Mouse (Mus musculus) T-helper 1 cell (primary cell): Measurements from ENCODE around the gene Macrod2.

Experiments
- in situ Hi-C: fragments of 300-600 bp; cut with MboI, MseI; formaldehyde crosslinking; loops from one replicate; pipeline ENCODE4 v1.15.1; 2025; ENCODE audit warnings: high pct_unique_total_duplicates

Gene Macrod2

GRCm38 (mm10) chr2:141292847-141293246 lies 897.7 kb downstream of the Macrod2 start:
- in situ Hi-C loops: no loop called here

- in situ Hi-C loops: no loop called here
Observed at GRCm38 (mm10) chr2:141299168-141299567, 904.1 kb downstream of the Macrod2 start.

DNA sequence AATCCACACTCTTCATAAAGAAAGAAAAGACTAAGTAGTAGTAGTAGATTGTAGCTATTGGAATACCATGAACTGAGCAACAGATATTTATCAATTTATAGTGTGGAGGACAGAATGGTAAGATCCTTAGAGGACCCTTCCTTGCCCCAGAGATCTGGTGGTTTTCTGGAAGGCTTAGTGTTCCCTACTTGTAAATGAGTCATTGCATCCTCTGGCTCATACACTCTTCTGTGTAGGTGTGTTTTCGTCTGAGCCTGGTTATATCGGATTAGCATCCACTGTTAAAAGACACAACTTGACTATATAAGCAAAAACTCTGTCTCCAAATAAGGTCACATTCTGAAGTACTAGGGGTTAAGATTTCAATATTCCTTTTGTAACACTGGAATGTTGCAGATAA lies 905.9 kb downstream of the Macrod2 start:
- in situ Hi-C loops: no loop called here

- in situ Hi-C loops: no loop called here
Observed at GRCm38 (mm10) chr2:141308406-141308805, 913.3 kb downstream of the Macrod2 start.

DNA sequence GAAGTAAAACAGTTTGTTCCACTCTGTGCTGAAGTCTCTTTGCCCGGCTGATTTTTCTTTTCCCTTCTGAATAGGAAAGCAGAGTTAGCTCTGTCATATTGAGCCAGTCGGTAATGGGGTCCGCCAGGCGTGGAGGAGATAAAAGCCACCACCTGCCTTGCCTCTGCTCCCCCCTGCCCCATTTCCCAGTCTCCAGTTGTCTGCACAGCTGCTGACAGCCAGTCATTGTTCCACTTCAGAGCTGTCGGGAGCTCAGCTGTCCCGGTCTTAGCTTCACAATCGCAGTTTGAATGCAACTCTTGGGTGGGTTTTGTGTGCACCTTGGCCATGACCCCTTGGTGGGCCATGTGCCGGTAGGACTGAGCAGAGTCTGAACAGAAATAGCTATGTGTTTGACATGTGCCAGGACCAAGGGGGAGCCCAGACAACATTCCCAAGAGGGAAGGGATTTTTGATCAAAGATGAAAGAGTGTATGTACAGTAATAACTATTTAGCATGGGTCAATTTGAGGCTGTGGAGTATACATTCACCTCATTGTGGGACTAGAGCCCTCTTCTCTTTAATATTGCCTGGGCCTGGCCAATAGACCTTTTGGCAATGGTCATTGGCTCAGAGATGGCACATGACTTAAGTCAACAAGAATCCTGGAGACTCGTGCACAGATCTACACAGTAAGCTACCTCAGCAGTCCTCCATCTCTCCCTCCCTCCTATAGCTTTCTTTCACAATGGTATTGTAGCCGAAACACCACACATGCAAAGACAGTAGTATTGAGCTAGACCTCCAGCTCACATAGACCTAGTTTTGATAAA lies 917.2 kb downstream of the Macrod2 start:
- in situ Hi-C loops: no loop called here

DNA sequence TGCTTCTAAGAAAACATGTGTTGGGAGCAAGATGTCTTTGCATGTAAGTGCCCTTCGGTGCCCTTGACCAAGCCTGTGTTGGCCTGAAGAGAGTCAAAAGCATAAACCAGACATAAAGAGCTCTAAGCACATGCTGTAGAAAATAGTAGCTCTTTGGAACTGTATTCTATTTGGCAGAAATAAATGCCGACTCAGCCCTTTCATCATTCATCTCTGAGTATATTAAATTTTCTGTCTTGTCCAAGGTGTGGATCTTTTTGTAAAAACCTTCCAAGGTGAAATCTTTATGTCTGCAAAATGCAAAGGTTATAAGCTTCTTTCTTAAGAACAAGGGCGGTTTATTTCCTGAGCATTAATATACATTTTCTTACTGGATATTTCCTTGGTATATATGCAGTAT lies 920.2 kb downstream of the Macrod2 start:
- in situ Hi-C loops: no loop called here

GRCm38 (mm10) chr2:141323956-141324460 lies 928.9 kb downstream of the Macrod2 start:
- in situ Hi-C loops: no loop called here

GRCm38 (mm10) chr2:141327296-141327695 lies 932.2 kb downstream of the Macrod2 start:
- in situ Hi-C loops: no loop called here

DNA sequence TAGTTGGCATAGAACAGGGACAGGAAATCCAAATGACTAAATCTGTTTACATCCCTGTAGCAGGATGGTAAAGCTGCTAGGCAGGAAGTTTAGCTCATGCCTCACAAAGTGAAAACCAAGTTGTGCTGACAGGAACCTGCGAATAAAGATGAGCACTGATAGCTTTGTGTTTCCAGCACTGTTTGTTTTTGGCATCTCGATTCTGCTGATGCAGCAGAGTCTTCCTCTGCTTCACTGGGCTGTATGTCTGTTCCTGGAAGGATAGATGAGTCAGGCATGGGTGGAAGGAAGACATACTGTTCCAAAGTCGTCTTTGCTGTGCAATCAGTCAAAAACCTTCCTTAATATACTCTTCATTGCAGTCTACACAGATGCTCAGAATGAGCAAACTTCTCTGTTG lies 942.6 kb downstream of the Macrod2 start:
- in situ Hi-C loops: no loop called here

DNA sequence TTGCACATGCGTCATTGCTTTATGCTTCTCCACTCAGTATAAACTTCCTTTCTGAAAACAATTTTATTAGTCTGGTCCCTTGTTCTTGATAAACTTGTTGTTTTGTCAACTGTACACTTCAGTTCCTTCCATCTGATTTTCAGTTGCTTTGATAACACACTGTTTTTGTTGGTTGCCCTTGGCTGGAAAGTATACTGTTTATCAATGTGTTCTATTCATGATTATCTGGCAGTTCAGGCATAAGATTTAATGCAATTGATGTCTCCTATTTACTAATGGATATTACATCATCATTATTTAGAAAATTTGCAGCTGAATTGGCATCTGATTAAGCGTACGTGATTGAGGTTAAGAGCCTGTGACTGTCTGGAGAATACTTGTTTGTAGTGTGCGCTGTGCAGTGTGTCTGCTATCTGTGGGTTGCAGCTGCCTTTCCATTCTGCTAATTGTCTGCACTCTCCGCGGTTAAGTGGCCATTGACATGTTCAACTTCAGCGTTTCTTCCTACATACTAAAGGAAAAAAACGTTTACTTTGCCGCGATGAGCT lies 949.0 kb downstream of the Macrod2 start:
- in situ Hi-C loops: no loop called here

GRCm38 (mm10) chr2:141352623-141353022 lies 957.5 kb downstream of the Macrod2 start:
- in situ Hi-C loops: no loop called here

DNA sequence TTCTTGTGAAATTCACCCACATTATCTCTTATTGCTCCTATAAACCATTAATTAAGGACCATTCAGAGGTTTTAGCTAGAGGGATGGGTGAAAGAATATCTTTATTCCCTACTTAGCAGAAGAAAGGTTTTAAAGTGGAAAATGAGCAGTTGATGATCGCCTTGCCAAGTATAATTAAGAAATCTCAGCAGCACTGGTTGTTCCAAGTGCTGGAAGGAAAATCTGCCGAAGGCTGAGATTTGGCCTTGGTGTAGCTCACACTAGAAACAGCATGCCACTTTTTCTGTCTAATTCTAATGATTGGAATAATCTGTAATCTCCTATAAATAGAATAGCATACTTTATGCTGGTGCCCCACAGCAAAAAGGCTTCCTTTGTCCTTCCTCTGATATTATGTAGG lies 993.5 kb downstream of the Macrod2 start:
- in situ Hi-C loops: no loop called here

- in situ Hi-C loops: no loop called here
Observed at GRCm38 (mm10) chr2:141391229-141391628, 996.1 kb downstream of the Macrod2 start.

DNA sequence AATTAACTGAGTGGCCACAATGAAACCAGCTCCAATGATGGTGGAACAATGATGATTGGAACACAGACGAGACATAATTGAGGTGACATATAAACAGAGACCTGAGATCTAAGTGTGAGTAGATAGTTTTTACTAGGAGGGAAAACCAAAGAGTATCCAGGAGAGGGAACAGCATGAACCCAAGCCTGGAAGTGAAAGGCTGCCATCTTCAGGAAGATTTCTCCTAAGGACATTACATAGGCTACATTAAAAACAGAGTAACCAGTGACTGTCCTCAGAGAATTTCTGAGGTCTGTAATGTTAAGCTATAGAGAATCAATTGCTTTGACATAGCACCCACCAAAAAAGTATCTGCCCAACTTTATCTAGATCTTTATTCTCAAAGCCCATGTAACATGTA lies 999.7 kb downstream of the Macrod2 start:
- in situ Hi-C loops: no loop called here

DNA sequence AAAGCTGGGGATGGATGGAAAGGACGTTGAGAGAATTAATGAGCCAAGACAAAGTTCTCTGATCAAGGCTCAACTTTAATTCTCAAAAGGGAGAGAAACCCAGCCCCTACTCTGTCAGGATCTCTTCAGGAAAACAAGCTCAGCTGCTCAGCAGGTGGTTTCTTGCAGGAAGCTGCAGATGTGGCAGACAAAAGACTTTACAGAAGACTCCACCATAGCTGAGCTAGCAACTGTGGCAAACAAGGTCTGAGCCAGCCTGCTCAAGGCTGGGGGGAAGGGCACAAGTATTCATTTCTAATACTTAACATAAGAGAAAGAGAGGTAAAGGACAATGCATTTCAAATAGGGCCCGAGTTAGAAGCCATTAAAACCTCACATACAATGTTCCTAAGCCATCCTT lies 1013.7 kb downstream of the Macrod2 start:
- in situ Hi-C loops: no loop called here

DNA sequence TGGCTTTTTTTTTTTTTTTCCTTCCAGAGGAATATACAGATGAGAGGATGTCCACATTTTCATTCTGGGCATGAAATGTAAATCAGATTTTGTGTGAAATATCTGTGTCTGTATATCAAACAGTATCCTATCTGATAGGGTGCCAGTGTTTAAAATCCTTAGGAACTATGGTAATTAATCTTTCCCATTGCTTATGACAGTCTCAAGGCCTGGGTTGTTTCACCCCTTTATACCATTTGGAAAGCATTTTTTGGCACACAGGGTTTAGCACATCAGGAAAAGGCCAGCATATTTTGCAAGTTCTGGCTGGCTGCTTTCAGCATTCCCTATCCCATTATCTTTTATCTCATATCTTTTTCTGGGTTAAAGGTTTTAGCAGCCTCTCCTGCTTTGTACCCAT lies 1021.3 kb downstream of the Macrod2 start:
- in situ Hi-C loops: no loop called here

DNA sequence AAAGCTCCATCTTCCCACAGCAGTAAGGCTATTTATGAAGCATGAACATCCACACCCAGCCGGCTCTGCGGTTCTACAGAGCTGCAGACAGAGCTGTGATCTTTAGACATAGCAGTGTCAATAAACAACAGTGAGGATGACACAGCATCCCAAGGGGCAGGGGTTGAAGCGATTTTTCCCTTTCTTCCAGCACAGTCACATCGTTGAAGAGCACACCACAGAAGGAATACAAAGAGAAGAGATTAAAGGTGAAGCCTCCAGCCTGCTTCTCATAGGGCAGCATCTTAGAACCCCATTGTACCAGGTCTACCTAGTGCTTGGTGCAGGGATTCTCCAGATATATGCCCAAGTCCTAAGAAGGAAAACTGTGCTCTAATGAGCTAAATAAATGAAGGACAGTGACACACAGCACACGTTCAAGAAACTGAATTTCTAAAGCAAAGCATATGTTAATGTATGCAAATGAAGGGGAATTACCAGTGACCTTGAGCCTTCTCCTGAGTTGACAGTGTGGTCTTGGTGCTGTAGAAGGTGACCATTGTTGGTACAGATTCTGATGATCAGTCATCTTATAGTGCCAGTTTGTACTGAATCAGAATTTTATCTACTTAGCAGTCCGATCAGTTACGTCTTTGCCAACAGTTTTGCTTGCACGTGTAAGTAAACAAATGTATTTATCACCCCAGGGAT lies 1021.9 kb downstream of the Macrod2 start:
- in situ Hi-C loops: no loop called here

GRCm38 (mm10) chr2:141419806-141420205 lies 1024.7 kb downstream of the Macrod2 start:
- in situ Hi-C loops: no loop called here

DNA sequence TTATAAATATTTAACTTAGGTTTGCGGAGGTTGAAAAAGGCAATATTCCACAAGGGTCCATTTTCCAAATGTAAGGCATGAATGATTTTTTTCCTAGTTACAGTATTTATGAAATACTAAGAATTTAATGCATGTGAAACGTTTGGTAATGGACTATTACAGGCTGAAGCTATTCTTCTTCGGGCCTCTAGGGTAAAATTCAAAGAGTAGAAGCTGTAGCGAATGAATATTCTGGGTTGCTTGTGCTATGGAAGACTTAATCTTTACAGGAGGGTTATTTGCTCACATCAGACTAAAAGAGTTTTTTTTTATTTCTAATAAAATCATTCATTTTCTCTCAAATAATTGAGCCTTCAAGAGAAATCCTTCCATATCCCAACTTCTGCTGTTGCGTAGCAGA lies 1039.0 kb downstream of the Macrod2 start:
- in situ Hi-C loops: no loop called here

DNA sequence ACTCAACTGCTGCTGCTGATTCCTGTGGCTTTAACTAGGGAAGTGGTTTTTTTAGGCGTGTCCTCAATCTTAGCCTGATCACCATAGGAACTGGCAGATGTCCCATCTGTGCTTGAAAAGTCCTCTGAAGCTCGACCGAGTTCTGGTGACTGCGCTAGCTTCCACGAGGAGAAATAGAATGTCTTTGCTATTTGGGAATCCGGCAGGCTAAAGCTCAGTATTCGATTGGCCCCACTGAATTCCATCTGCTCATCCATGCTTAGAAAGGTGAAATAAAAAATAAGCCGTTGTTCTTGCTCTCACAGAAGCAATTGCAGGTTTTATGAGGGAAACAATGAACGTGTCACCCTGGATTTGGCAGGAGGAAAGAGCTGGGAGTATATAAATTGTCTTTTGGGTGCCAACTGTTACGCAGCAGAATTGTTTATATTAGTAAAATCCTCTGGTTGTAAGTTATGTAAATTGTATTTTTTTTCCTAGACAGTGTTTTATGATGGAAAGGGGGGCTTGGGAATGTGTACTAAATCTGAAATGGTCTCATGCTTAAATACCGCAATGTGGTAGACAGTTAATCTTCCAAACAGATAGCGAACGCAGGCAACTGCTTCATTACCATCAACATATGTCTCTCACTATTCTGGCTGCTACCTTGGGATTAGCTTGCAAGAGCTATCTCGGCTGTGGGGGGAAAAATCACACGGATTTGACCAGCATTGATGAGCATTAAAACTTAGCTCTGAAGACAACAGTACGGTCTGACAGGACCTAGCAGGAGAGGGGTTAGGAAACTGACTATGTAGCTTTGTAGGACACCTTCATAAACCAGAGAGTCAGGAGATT lies 1039.8 kb downstream of the Macrod2 start:
- in situ Hi-C loops: no loop called here

DNA sequence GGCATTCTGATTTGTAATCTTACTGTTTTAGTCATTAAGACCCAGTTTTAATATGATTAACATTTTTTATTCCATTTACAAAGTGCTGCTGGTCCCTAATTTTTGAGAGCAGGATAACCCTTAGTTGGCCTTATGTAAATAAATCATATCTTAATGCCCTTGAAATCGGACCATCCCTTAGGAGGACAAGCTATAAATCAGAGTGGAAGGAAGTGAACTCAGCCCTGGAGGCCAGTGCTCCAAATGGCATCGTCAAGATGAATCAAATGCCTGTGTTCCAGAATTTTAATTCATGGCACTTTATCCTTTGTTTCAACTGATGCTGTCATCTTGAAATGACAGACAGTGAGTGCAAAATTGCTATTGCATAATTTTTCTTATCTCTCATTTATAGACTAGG lies 1046.8 kb downstream of the Macrod2 start:
- in situ Hi-C loops: no loop called here
